Mouse (Mus musculus) C2C12 (cell line): ENCODE data around the gene Ank.

Experiments
- CEBPB ChIP-seq: IDR thresholded peaks from one replicate; pipeline ENCODE4 v1.6.1; 2011; ENCODE audit warnings: low read depth, mild to moderate bottlenecking, control low read depth, moderate library complexity
- CTCF ChIP-seq: IDR thresholded peaks from one replicate; pipeline ENCODE4 v1.5.1; 2011; ENCODE audit not compliant: control insufficient read depth, insufficient read depth, insufficient read length
- FOSL1 ChIP-seq: IDR thresholded peaks from one replicate; pipeline ENCODE4 v1.8.0; 2011; ENCODE audit warnings: mild to moderate bottlenecking, low read length; ENCODE audit not compliant: poor library complexity, insufficient read depth, severe bottlenecking
- MAX ChIP-seq: IDR thresholded peaks from one replicate; pipeline ENCODE4 v1.6.1; 2011; ENCODE audit warnings: mild to moderate bottlenecking, control low read depth
- MYOD1 ChIP-seq: IDR thresholded peaks from one replicate; pipeline ENCODE4 v1.6.1; 2011; ENCODE audit warnings: low read depth; ENCODE audit not compliant: control insufficient read depth, insufficient read length
- USF1 ChIP-seq: IDR thresholded peaks from one replicate; pipeline ENCODE4 v1.6.1; 2011; ENCODE audit warnings: low read depth, mild to moderate bottlenecking, control low read depth, moderate library complexity

GRCm38 (mm10) chr15:27627794-27628193 lies 161.3 kb downstream of the Ank start:
- no peak for TF ChIP-seq CTCF
- no peak for TF ChIP-seq USF1
- TF ChIP-seq FOSL1 = no peak
- no peak for TF ChIP-seq MAX
- no peak for TF ChIP-seq MYOD1
- TF ChIP-seq CEBPB = no peak
